Mouse (Mus musculus) right cerebral cortex, adult 18-20 months (tissue): ENCODE measurements around the gene Ptger1.

Source experiments
- DNase-seq: peaks from one replicate; pipeline ENCODE4 v3.0.0; 2022; ENCODE audit warnings: mixed read lengths

The Ptger1 gene

GRCm38 (mm10) chr8:83656484-83657246 lies 9.8 kb upstream of the Ptger1 start:
- DNase-seq: no peak

- DNase-seq: peak; percentile 66
These were observed 5.9 kb upstream of the Ptger1 start for GRCm38 (mm10) chr8:83660545-83660944.

GRCm38 (mm10) chr8:83660995-83661680 lies 5.3 kb upstream of the Ptger1 start:
- no peak for DNase-seq

GRCm38 (mm10) chr8:83662421-83662826 lies 4.1 kb upstream of the Ptger1 start:
- DNase-seq: peak; percentile 87

- no peak for DNase-seq
These were observed 2.4 kb upstream of the Ptger1 start for GRCm38 (mm10) chr8:83664096-83664495.

GRCm38 (mm10) chr8:83664931-83665625 lies 1.4 kb upstream of the Ptger1 start:
- no peak for DNase-seq

GRCm38 (mm10) chr8:83666866-83667234 lies 372 bp downstream of the Ptger1 start:
- no peak for DNase-seq

GRCm38 (mm10) chr8:83667526-83667925 lies 1.0 kb downstream of the Ptger1 start:
- DNase-seq: no peak

GRCm38 (mm10) chr8:83668010-83668916 lies 1.8 kb downstream of the Ptger1 start:
- peak; percentile 38 for DNase-seq

GRCm38 (mm10) chr8:83669013-83669412 lies 2.5 kb downstream of the Ptger1 start:
- no peak for DNase-seq

- no peak for DNase-seq
These were observed 6.5 kb downstream of the Ptger1 start for GRCm38 (mm10) chr8:83672936-83673335.

- peak; percentile 83 for DNase-seq
These were observed 8.0 kb downstream of the Ptger1 start for GRCm38 (mm10) chr8:83674497-83674896.

- peak; percentile 86 for DNase-seq
These were observed 13.4 kb downstream of the Ptger1 start for GRCm38 (mm10) chr8:83679866-83680265.

GRCm38 (mm10) chr8:83680603-83681002 lies 14.1 kb downstream of the Ptger1 start:
- no peak for DNase-seq

GRCm38 (mm10) chr8:83681099-83681498 lies 14.6 kb downstream of the Ptger1 start:
- no peak for DNase-seq

GRCm38 (mm10) chr8:83684517-83684916 lies 18.0 kb downstream of the Ptger1 start:
- no peak for DNase-seq

GRCm38 (mm10) chr8:83689264-83689663 lies 22.8 kb downstream of the Ptger1 start:
- no peak for DNase-seq

GRCm38 (mm10) chr8:83693609-83694236 lies 27.2 kb downstream of the Ptger1 start:
- no peak for DNase-seq

- no peak for DNase-seq
These were observed 28.1 kb downstream of the Ptger1 start for GRCm38 (mm10) chr8:83694369-83695160.

GRCm38 (mm10) chr8:83695351-83696106 lies 29.1 kb downstream of the Ptger1 start:
- no peak for DNase-seq
